Mouse (Mus musculus) heart, adult 18-20 months (tissue): ENCODE measurements around the gene Uckl1. TPM values are rescaled to one million over a fixed set of nuclear protein-coding genes. Genes with fewer than 3 reads are reported as not detected.

ENCODE experiments used
- DNase-seq, 2 experiments: peaks; one replicate each; pipeline ENCODE4 v3.0.0; 2021 to 2022; ENCODE audit warnings: mixed read lengths in 1 of 2
- microRNA-seq, 2 experiments: library from miRNA; unstranded; fragments of <30 nt; microRNA quantifications; one replicate each; pipeline ENCODE4 v1.2.0; 2022
- total RNA-seq, 2 experiments: library from RNA; stranded (reverse); gene quantifications; 2 replicates each; pipeline ENCODE4 v1.2.3; 2021

Gene Uckl1
- total RNA-seq, 2 experiments from 2014 or later, result 32.5 to 34.1 TPM

DNA sequence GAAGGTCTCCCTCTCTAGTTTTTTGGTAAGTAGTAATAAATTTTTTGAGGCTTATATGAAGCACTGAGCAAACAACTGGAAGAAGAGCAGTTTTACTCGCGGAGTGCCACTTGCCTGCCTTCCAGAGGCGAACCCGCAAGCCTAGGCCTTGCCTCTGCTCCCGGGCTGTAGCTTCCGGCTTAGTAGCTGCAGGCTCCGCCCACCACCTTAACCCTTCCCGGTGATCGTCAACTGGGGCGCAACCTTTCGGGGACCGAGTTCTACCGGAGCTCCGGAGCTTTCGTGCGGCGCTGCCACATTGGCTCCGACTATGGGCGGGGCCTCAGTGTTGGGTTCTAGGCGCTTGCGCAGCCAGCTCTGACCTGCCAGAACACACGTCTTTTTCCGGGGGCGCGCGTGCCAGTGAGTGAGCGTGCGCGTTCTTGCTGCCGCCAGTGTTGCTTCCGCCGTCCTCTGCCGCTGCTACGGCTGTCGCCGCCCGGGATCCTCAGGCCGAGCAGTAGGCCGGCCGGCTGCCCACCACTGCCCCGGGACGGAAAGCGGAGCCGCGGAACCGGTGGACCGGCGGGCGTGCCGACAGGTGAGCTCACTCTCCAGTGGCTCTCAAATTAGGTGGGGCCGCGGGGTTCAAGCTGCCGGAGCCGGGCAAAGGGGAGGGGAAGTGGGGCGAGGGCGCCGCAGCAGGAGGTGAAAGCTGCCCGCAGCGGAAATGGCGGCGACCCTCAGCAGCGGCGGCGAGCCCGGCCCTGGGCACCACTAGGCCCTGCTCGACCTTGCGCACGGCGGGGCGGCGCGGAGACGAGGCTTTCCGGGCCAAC is 64.4 kb downstream of the Uckl1 start, which contains the start of gene Dnajc5:
Dnajc5 (plus strand) TSS at position 368 of the 818 bp plus-strand sequence.
- DNase-seq, result peak; percentile 97 to 99

DNA sequence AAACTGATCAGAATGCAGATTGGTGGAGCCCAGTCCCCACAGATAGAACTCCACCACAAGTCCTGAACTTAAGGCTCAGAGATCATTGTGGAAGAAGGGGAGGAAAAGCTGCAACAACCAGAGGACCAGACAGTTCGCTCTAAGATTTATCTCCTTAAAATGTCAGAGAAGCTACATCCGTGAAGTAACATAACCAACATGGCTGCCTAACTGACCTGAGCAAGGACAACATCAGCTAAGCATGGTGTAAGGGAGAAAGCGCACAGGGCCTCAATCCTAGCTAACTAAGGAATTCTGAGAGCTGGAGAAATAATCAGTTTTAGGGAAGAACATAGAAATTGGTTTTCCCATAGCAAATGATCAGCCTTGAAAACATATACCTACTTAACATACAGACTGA is 65.5 kb downstream of the Uckl1 start:
- DNase-seq, result no peak

Small RNAs within 50 kb of the gene (microRNA-seq; reads per million reads assigned to microRNA genes)
- 0 reads per million in 2 experiments for gene Mir7006

Other genes starting within 250 kb of the Uckl1 start
- gene Zgpat, start 220.0 kb downstream of the Uckl1 start, total RNA-seq, result 10 to 100 TPM; 15.3 to 18.0 TPM
- gene Arfrp1, start 219.5 kb downstream of the Uckl1 start, total RNA-seq, result 10 to 100 TPM; 50.7 to 65.7 TPM
- gene Lime1, start 204.8 kb downstream of the Uckl1 start, total RNA-seq, result 1 to 10 TPM; 3.3 to 6.3 TPM
- 10 to 100 TPM in 1 of 2 experiments, 1 to 10 TPM in 1; 9.4 to 11.2 TPM for gene Zbtb46, start 125.5 kb downstream of the Uckl1 start, total RNA-seq
- not detected for gene Abhd16b, start 91.7 kb downstream of the Uckl1 start, total RNA-seq
- 10 to 100 TPM; 63.9 to 65.2 TPM for gene Tpd52l2, start 87.8 kb downstream of the Uckl1 start, total RNA-seq
- 10 to 100 TPM; 59.0 to 64.0 TPM for gene Dnajc5, start 64.4 kb downstream of the Uckl1 start, total RNA-seq
- gene Prpf6, start 7.0 kb upstream of the Uckl1 start, total RNA-seq, result 10 to 100 TPM; 35.9 to 37.7 TPM
- gene Zfp512b, start 7.9 kb upstream of the Uckl1 start, total RNA-seq, result 10 to 100 TPM in 1 of 2 experiments, 1 to 10 TPM in 1; 9.7 to 10.8 TPM
- 1 to 10 TPM; 1.6 to 2.3 TPM for gene Samd10, start 14.3 kb upstream of the Uckl1 start, total RNA-seq
- gene Gm29797, start 72.1 kb upstream of the Uckl1 start, total RNA-seq, result not detected
- 10 to 100 TPM; 38.7 to 49.6 TPM for gene Sox18, start 86.7 kb upstream of the Uckl1 start, total RNA-seq
- gene Tcea2, start 95.4 kb upstream of the Uckl1 start, total RNA-seq, result 1 to 10 TPM; 5.1 to 5.8 TPM
- 1 to 10 TPM; 7.4 to 7.7 TPM for gene Rgs19, start 109.1 kb upstream of the Uckl1 start, total RNA-seq
- gene Lkaaear1, start 113.5 kb upstream of the Uckl1 start, total RNA-seq, result not detected
- not detected for gene Oprl1, start 130.1 kb upstream of the Uckl1 start, total RNA-seq
- not detected for gene Myt1, start 178.4 kb upstream of the Uckl1 start, total RNA-seq